Mouse (Mus musculus): Measurements from ENCODE around the gene Hgd. TPM values are rescaled to one million over a fixed set of nuclear protein-coding genes. Genes with fewer than 3 reads are reported as not detected.

Hgd gene
- polyA plus RNA-seq, 1 experiment = not detected

DNA sequence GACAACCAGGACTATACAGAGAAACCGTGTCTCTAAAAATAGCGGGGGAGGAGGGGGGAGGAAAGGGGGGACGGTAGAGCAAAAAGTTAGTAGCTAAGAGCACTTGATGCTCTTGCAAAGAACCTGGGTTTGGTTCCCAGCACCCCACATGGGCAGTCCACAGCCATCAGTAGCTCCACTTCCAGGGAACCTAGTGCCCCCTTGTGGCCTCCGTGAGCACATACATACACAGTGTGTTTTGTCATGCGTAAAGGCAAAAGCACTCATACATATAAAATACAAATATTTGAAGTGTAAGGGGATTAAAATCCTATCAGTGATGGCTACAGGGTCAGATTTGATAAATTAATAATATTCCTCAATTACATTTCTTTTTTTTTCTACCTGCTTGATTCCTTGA is 6.9 kb upstream of the Hgd start:
- H3K9me3 ChIP-seq (ENCODE audit: control insufficient read depth, low read length) = peaks cover 6% of the 10 kb centered on the region
- H3K27me3 ChIP-seq (ENCODE audit: control insufficient read depth) = no peaks in the 10 kb centered on the region
- H3K4me1 ChIP-seq (ENCODE audit: control insufficient read depth) = no peaks in the 10 kb centered on the region
- peaks cover 13% of the 10 kb centered on the region for H3K36me3 ChIP-seq (ENCODE audit: control insufficient read depth)
- no peak overlapping the region for H3K4me3 ChIP-seq (replicated peaks)
- TF ChIP-seq GATA1 (IDR thresholded peaks at IDR 0.05; ENCODE audit: low read length) = no peak
- TF ChIP-seq TAL1 (IDR thresholded peaks at IDR 0.05; ENCODE audit: low read length) = no peak

DNA sequence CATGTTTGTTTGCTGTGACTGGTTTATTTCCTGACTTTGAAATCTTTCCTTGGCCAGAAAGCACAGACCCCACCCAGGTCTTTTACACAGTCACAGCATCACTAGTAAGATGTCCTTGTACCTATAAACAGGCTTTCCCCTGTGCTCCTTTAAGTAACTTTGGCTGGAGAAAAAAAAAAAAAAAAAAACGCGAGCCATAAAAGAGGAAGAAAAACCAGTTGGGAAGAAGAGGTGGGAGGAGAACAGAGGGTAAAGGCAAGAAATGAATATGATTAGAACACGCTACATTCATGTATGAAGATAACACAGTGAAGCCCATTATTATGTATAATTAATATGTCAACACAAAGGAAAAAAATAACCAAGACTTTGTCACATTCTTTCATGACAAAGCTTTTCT is 4.6 kb upstream of the Hgd start:
- peaks cover 13% of the 10 kb centered on the region for H3K36me3 ChIP-seq (ENCODE audit: control insufficient read depth)
- H3K4me3 ChIP-seq (replicated peaks) = no peak overlapping the region
- no peaks in the 10 kb centered on the region for H3K4me1 ChIP-seq (ENCODE audit: control insufficient read depth)
- TF ChIP-seq TAL1 (IDR thresholded peaks at IDR 0.05; ENCODE audit: low read length) = no peak
- TF ChIP-seq GATA1 (IDR thresholded peaks at IDR 0.05; ENCODE audit: low read length) = no peak
- peaks cover 6% of the 10 kb centered on the region for H3K9me3 ChIP-seq (ENCODE audit: control insufficient read depth, low read length)
- H3K27me3 ChIP-seq (ENCODE audit: control insufficient read depth) = no peaks in the 10 kb centered on the region

DNA sequence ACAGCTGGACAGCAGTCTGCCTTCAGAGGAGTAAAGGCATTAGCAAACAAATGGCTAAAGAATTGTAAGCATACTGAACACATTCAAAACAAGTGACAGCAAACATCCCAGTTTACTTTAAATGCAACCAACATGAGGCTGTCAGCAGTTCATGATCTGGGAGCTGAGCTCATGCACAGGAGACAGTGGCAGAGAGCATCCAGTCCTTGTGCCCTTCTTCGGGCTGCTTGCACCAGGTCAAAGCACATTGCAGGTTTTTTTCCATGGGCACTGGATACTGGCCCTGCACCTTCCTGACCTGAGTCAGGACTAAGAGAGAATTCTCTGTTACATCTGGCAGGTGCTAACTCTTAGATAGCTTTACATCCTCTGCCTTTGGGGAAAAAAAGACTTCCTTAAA is 362 bp upstream of the Hgd start:
- Histone ChIP-seq H3K4me1 (ENCODE audit: control insufficient read depth) (no peaks in the 10 kb centered on the region), H3K27me3 (ENCODE audit: control insufficient read depth) (peaks cover 6% of the 10 kb centered on the region), H3K36me3 (ENCODE audit: control insufficient read depth) (no peaks in the 10 kb centered on the region), H3K9me3 (ENCODE audit: control insufficient read depth, low read length) (no peaks in the 10 kb centered on the region), H3K4me3 (replicated peaks) (no peak overlapping the region)
- TF ChIP-seq GATA1 (IDR thresholded peaks at IDR 0.05; ENCODE audit: low read length) (no peak), TAL1 (IDR thresholded peaks at IDR 0.05; ENCODE audit: low read length) (no peak)

DNA sequence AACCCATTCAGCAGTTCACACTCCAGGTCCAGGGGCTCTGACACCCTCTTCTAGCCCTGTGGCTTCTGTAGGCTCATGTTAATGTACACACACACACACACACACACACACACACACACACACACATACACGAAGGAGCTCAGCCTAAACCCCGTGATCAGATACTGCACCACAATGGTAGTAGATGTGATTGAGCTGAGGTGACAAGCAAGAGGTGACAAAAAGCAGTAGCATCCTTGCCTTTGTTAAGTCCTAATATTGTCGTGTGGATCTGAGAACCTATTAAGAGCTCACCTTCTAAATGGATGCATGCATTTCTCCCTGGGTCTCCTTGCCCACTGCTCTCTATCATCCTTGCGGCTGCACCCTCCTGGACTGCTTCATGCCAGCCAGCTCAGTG is 698 bp downstream of the Hgd start:
- Histone ChIP-seq H3K4me3 (replicated peaks) (peak overlapping the region; percentile 40), H3K4me1 (ENCODE audit: control insufficient read depth) (no peaks in the 10 kb centered on the region), H3K27me3 (ENCODE audit: control insufficient read depth) (peaks cover 7% of the 10 kb centered on the region), H3K36me3 (ENCODE audit: control insufficient read depth) (no peaks in the 10 kb centered on the region), H3K9me3 (ENCODE audit: control insufficient read depth, low read length) (no peaks in the 10 kb centered on the region)
- TF ChIP-seq TAL1 (IDR thresholded peaks at IDR 0.05; ENCODE audit: low read length) = no peak
- no peak for TF ChIP-seq GATA1 (IDR thresholded peaks at IDR 0.05; ENCODE audit: low read length)

DNA sequence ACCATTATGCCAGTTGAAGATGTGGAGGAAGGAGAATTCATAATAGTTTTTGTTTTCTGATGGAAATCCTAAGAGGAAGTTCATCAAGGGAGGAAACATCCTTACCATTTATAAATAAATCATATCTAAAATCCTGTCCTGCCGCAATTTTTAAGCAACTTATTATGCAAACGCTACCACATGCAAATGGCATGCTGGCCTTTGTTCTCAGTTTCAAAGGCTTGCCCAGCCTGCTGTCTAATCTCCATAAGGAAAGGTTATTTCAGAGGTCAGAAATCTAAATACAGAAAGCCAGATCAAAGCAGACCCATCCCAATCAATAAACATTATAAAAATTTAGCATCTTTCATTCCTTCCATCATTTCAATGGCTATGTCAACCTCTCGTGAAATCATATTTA is 1.9 kb downstream of the Hgd start:
- H3K9me3 ChIP-seq (ENCODE audit: control insufficient read depth, low read length) = no peaks in the 10 kb centered on the region
- no peaks in the 10 kb centered on the region for H3K4me1 ChIP-seq (ENCODE audit: control insufficient read depth)
- H3K36me3 ChIP-seq (ENCODE audit: control insufficient read depth) = no peaks in the 10 kb centered on the region
- H3K4me3 ChIP-seq (replicated peaks) = no peak overlapping the region
- TF ChIP-seq TAL1 (IDR thresholded peaks at IDR 0.05; ENCODE audit: low read length) = no peak
- no peak for TF ChIP-seq GATA1 (IDR thresholded peaks at IDR 0.05; ENCODE audit: low read length)
- peaks cover 7% of the 10 kb centered on the region for H3K27me3 ChIP-seq (ENCODE audit: control insufficient read depth)

- Histone ChIP-seq H3K36me3 (ENCODE audit: control insufficient read depth) (no peaks in the 10 kb centered on the region; the same call in 1 of the 2 replicates), H3K4me3 (replicated peaks) (no peak overlapping the region), H3K4me1 (ENCODE audit: control insufficient read depth) (no peaks in the 10 kb centered on the region), H3K27me3 (ENCODE audit: control insufficient read depth) (peaks cover 7% of the 10 kb centered on the region), H3K9me3 (ENCODE audit: control insufficient read depth, low read length) (no peaks in the 10 kb centered on the region)
- TF ChIP-seq GATA1 (IDR thresholded peaks at IDR 0.05; ENCODE audit: low read length) (no peak), TAL1 (IDR thresholded peaks at IDR 0.05; ENCODE audit: low read length) (no peak)
Observed at GRCm38 (mm10) chr16:37583306-37583705, 3.4 kb downstream of the Hgd start.

GRCm38 (mm10) chr16:37583801-37584200 is 3.8 kb downstream of the Hgd start:
- H3K27me3 ChIP-seq (ENCODE audit: control insufficient read depth) = peaks cover 7% of the 10 kb centered on the region
- H3K4me3 ChIP-seq (replicated peaks) = no peak overlapping the region
- H3K36me3 ChIP-seq (ENCODE audit: control insufficient read depth) = no peaks in the 10 kb centered on the region; the same call in 1 of the 2 replicates
- H3K9me3 ChIP-seq (ENCODE audit: control insufficient read depth, low read length) = no peaks in the 10 kb centered on the region
- TF ChIP-seq GATA1 (IDR thresholded peaks at IDR 0.05; ENCODE audit: low read length) = no peak
- no peak for TF ChIP-seq TAL1 (IDR thresholded peaks at IDR 0.05; ENCODE audit: low read length)
- no peaks in the 10 kb centered on the region for H3K4me1 ChIP-seq (ENCODE audit: control insufficient read depth)

- Histone ChIP-seq H3K27me3 (ENCODE audit: control insufficient read depth) (peaks cover 7% of the 10 kb centered on the region), H3K36me3 (ENCODE audit: control insufficient read depth) (no peaks in the 10 kb centered on the region; the same call in 1 of the 2 replicates), H3K4me1 (ENCODE audit: control insufficient read depth) (no peaks in the 10 kb centered on the region), H3K9me3 (ENCODE audit: control insufficient read depth, low read length) (no peaks in the 10 kb centered on the region), H3K4me3 (replicated peaks) (no peak overlapping the region)
- TF ChIP-seq TAL1 (IDR thresholded peaks at IDR 0.05; ENCODE audit: low read length) = no peak
- TF ChIP-seq GATA1 (IDR thresholded peaks at IDR 0.05; ENCODE audit: low read length) = no peak
Observed at GRCm38 (mm10) chr16:37584218-37585035, 4.5 kb downstream of the Hgd start.

DNA sequence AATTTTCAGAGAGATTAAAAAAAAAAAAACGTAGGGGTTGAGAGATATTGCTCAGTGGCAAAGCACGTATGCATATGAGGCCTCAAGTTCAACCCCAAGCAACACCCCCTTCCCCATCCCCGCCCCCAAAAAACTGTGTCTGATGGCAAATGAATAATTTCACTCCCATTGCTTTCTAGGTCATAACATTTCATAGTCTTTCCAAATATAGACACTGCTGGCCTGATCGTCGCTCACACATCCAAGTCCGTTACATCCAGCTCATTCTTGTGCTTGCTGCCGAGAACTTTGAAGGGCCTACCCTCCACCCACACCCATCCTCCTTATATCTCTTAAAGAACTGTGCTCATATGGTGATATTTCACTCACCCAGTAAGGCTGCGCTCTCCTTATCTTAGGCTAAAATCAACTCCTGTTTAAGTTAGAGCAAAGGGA is 5.2 kb downstream of the Hgd start:
- no peaks in the 10 kb centered on the region; the same call in 1 of the 2 replicates for H3K36me3 ChIP-seq (ENCODE audit: control insufficient read depth)
- H3K9me3 ChIP-seq (ENCODE audit: control insufficient read depth, low read length) = no peaks in the 10 kb centered on the region
- H3K27me3 ChIP-seq (ENCODE audit: control insufficient read depth) = peaks cover 7% of the 10 kb centered on the region
- H3K4me3 ChIP-seq (replicated peaks) = no peak overlapping the region
- TF ChIP-seq GATA1 (IDR thresholded peaks at IDR 0.05; ENCODE audit: low read length) (no peak), TAL1 (IDR thresholded peaks at IDR 0.05; ENCODE audit: low read length) (no peak)
- no peaks in the 10 kb centered on the region for H3K4me1 ChIP-seq (ENCODE audit: control insufficient read depth)
